Mouse (Mus musculus) cerebellum, adult 2 months (tissue): Measurements from ENCODE around the gene Zbtb7b.

Source experiments
- CTCF ChIP-seq: fragments of 200-500 bp; IDR thresholded peaks from 2 replicates; pipeline ENCODE4 v1.5.1; 2011; ENCODE audit warnings: low read depth, mild to moderate bottlenecking, control low read depth, low read length, moderate library complexity, borderline replicate concordance; ENCODE audit not compliant: insufficient read depth
- POLR2A ChIP-seq: fragments of 200-500 bp; IDR thresholded peaks from 2 replicates; pipeline ENCODE4 v1.6.1; 2011; ENCODE audit warnings: low read length, control low read depth, borderline replicate concordance; ENCODE audit not compliant: insufficient read depth

GRCm38 (mm10) chr3:89332013-89332412 is 62.6 kb downstream of the Zbtb7b start:
- TF ChIP-seq CTCF: no peak
- no peak for TF ChIP-seq POLR2A
